Mouse (Mus musculus): ENCODE measurements around the gene Pgm5. TPM values are rescaled to one million over a fixed set of nuclear protein-coding genes. Genes with fewer than 3 reads are reported as not detected.
A peak's percentile ranks its signal among the peaks of the same experiment; 100 is the strongest.

Pgm5 gene
- polyA plus RNA-seq, 1 experiment from 2014 or later, result 3.3 TPM

DNA sequence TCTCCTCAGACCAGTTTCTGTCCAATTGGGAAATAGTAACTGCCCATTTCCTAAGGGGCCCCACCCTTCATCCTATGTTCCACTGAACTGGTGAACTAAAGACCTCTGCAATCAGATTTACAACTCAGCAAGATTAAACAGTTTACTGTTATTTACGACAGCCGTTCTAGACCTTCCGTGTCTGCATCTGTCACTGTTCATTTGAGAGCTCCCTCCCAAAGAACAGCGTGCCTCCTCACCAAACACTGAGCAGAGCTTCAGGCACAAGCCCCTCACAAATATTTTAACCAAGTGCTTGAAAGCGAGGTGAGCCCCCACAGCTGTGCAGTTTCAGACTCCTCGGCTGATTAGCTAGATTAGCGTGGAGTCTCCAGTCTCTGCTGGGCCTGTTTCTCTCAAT, 13.3 kb downstream of the Pgm5 start:
- Histone ChIP-seq H3K27ac (ENCODE audit: low read depth, low read length) (no peak overlapping the region), H3K36me3 (ENCODE audit: control insufficient read depth, insufficient read depth) (no peaks in the 10 kb centered on the region), H3K4me1 (replicated peaks; ENCODE audit: control insufficient read depth, insufficient read depth, low read length) (no peaks in the 10 kb centered on the region; the same call in 1 of the 2 replicates), H3K9ac (ENCODE audit: low read depth, low read length) (no peak overlapping the region), H3K27me3 (replicated peaks; ENCODE audit: control insufficient read depth, insufficient read depth, low read length) (no peaks in the 10 kb centered on the region), H3K9me3 (ENCODE audit: control insufficient read depth) (no peaks in the 10 kb centered on the region), H3K4me3 (ENCODE audit: low read depth, low read length) (no peak overlapping the region), H3K4me2 (replicated peaks; ENCODE audit: low read depth) (no peak overlapping the region; the same call in 1 of the 2 replicates)
- ATAC-seq, result peak; percentile 56; the same call in 1 of the 2 replicates
- TF ChIP-seq CTCF (IDR thresholded peaks at IDR 0.05; ENCODE audit: low read depth), result no peak
- 13% methylated on average over 7 of the region's 7 CpGs for WGBS

- Histone ChIP-seq H3K4me2 (replicated peaks; ENCODE audit: low read depth) (no peak overlapping the region; the same call in 1 of the 2 replicates), H3K4me3 (ENCODE audit: low read depth, low read length) (no peak overlapping the region), H3K9ac (ENCODE audit: low read depth, low read length) (no peak overlapping the region), H3K27me3 (replicated peaks; ENCODE audit: control insufficient read depth, insufficient read depth, low read length) (no peaks in the 10 kb centered on the region), H3K9me3 (ENCODE audit: control insufficient read depth) (no peaks in the 10 kb centered on the region), H3K4me1 (replicated peaks; ENCODE audit: control insufficient read depth, insufficient read depth, low read length) (no peaks in the 10 kb centered on the region; the same call in 1 of the 2 replicates), H3K27ac (ENCODE audit: low read depth, low read length) (no peak overlapping the region), H3K36me3 (ENCODE audit: control insufficient read depth, insufficient read depth) (no peaks in the 10 kb centered on the region)
- TF ChIP-seq CTCF (IDR thresholded peaks at IDR 0.05; ENCODE audit: low read depth), result no peak
- ATAC-seq, result no peak
- WGBS, result 46% methylated on average over 7 of the region's 7 CpGs
These were observed 16.6 kb downstream of the Pgm5 start for GRCm38 (mm10) chr19:24845007-24845546.

DNA sequence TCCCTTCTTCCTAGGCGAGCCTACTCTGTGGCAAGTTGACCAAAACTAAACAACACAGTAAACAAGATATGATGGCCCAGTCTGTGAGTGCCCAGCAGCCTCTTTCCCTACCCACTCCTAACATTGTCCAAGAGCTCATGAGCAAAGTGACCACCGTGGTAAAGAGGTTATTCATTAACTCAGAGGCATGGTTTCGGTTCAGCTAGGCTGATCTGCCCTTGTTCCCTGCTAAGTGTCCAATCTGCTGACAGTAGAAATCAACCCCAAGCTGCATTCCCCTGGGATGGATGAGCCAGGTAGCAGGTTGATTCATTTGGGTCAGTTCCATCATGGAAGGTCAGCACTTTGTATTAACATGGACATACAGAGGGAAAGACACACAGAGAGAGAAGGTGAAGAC, 19.6 kb downstream of the Pgm5 start:
- H3K27me3 ChIP-seq (replicated peaks; ENCODE audit: control insufficient read depth, insufficient read depth, low read length), result no peaks in the 10 kb centered on the region
- H3K27ac ChIP-seq (ENCODE audit: low read depth, low read length), result no peak overlapping the region
- no peak for TF ChIP-seq CTCF (IDR thresholded peaks at IDR 0.05; ENCODE audit: low read depth)
- no peak for ATAC-seq
- H3K4me2 ChIP-seq (replicated peaks; ENCODE audit: low read depth), result no peak overlapping the region
- WGBS, result 58% methylated on average over 3 of the region's 3 CpGs
- no peak overlapping the region for H3K4me3 ChIP-seq (ENCODE audit: low read depth, low read length)
- no peaks in the 10 kb centered on the region for H3K9me3 ChIP-seq (ENCODE audit: control insufficient read depth)
- H3K4me1 ChIP-seq (replicated peaks; ENCODE audit: control insufficient read depth, insufficient read depth, low read length), result no peaks in the 10 kb centered on the region
- no peak overlapping the region for H3K9ac ChIP-seq (ENCODE audit: low read depth, low read length)
- no peaks in the 10 kb centered on the region for H3K36me3 ChIP-seq (ENCODE audit: control insufficient read depth, insufficient read depth)

DNA sequence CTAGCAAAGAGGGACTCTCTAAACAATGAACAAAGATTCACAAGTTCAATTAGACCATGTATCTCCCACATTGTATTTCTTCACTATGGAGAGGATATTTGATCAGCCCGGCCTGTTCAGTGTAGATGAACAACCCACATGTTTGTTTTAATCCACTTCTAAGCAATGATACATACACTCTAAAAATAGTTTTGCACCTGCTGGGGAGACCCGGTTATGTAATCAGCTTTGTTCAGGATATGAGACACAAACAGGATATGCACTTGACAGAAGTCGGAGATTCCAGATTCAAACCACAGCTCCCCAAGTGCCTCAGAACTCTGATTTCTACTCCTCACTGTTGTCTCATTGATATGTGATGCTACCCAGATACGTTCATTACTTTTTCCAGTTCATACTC, 37.1 kb downstream of the Pgm5 start:
- no peak for TF ChIP-seq CTCF (IDR thresholded peaks at IDR 0.05; ENCODE audit: low read depth)
- no peaks in the 10 kb centered on the region for H3K4me1 ChIP-seq (replicated peaks; ENCODE audit: control insufficient read depth, insufficient read depth, low read length)
- H3K9me3 ChIP-seq (ENCODE audit: control insufficient read depth), result no peaks in the 10 kb centered on the region
- H3K4me3 ChIP-seq (ENCODE audit: low read depth, low read length), result no peak overlapping the region
- H3K9ac ChIP-seq (ENCODE audit: low read depth, low read length), result no peak overlapping the region
- no peak overlapping the region for H3K4me2 ChIP-seq (replicated peaks; ENCODE audit: low read depth)
- H3K36me3 ChIP-seq (ENCODE audit: control insufficient read depth, insufficient read depth), result no peaks in the 10 kb centered on the region
- WGBS, result 70% methylated on average over 4 of the region's 4 CpGs
- ATAC-seq, result no peak
- H3K27ac ChIP-seq (ENCODE audit: low read depth, low read length), result no peak overlapping the region
- H3K27me3 ChIP-seq (replicated peaks; ENCODE audit: control insufficient read depth, insufficient read depth, low read length), result no peaks in the 10 kb centered on the region

DNA sequence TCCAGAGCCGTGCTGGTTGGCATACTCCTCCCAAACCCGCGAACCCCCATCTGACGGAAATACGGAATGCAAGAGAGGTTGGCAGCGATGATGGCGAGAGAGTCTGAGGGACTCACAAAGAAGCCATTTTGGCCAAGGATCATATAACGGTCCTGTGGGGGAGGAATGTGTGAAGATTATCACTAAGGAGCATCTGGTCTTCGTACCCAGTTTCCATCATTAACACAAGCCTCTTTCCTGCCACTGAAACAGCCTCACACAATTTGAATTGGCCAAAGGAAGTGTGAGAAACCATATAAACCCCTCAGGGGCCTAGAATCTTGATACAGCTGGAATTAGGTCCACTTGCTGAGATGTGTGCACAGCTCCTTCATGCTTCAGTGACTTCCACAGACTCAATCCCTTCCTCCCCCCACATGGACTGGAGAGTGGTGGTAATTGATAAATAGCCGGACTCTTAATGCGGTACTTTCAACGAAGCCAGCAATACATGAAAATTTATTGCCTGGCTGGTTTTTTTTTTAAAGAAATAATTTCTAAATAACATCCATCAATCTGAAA, 45.9 kb downstream of the Pgm5 start:
- H3K36me3 ChIP-seq (ENCODE audit: control insufficient read depth, insufficient read depth), result no peaks in the 10 kb centered on the region

GRCm38 (mm10) chr19:24812861-24813293, 48.8 kb downstream of the Pgm5 start:
- no peak overlapping the region for H3K4me2 ChIP-seq (replicated peaks; ENCODE audit: low read depth)
- H3K9ac ChIP-seq (ENCODE audit: low read depth, low read length), result no peak overlapping the region
- WGBS, result 83% methylated on average over 8 of the region's 8 CpGs
- no peak overlapping the region for H3K4me3 ChIP-seq (ENCODE audit: low read depth, low read length)
- no peaks in the 10 kb centered on the region for H3K9me3 ChIP-seq (ENCODE audit: control insufficient read depth)
- H3K4me1 ChIP-seq (replicated peaks; ENCODE audit: control insufficient read depth, insufficient read depth, low read length), result no peaks in the 10 kb centered on the region
- no peaks in the 10 kb centered on the region for H3K27me3 ChIP-seq (replicated peaks; ENCODE audit: control insufficient read depth, insufficient read depth, low read length)
- TF ChIP-seq CTCF (IDR thresholded peaks at IDR 0.05; ENCODE audit: low read depth), result no peak
- no peak for ATAC-seq
- no peak overlapping the region for H3K27ac ChIP-seq (ENCODE audit: low read depth, low read length)
- no peaks in the 10 kb centered on the region for H3K36me3 ChIP-seq (ENCODE audit: control insufficient read depth, insufficient read depth)

More for the DNA sequence above, 45.9 kb downstream of the Pgm5 start:
- H3K9me3 ChIP-seq (ENCODE audit: control insufficient read depth), result no peaks in the 10 kb centered on the region
- WGBS, result 81% methylated on average over 12 of the region's 12 CpGs
- no peaks in the 10 kb centered on the region for H3K27me3 ChIP-seq (replicated peaks; ENCODE audit: control insufficient read depth, insufficient read depth, low read length)
- no peak overlapping the region for H3K4me2 ChIP-seq (replicated peaks; ENCODE audit: low read depth)
- H3K4me1 ChIP-seq (replicated peaks; ENCODE audit: control insufficient read depth, insufficient read depth, low read length), result no peaks in the 10 kb centered on the region
- H3K27ac ChIP-seq (ENCODE audit: low read depth, low read length), result no peak overlapping the region
- H3K4me3 ChIP-seq (ENCODE audit: low read depth, low read length), result no peak overlapping the region
- no peak for TF ChIP-seq CTCF (IDR thresholded peaks at IDR 0.05; ENCODE audit: low read depth)
- H3K9ac ChIP-seq (ENCODE audit: low read depth, low read length), result no peak overlapping the region
- ATAC-seq, result no peak

All from intestine, postnatal 0 days (tissue).